Mouse (Mus musculus) central nervous system, embryonic 18 days (tissue): Measurements from ENCODE around the gene Adgrg6. TPM values are rescaled to one million over a fixed set of nuclear protein-coding genes. Genes with fewer than 3 reads are reported as not detected.

ENCODE experiments used
- polyA plus RNA-seq: library from polyadenylated mRNA; depleted of rRNA; stranded (reverse); fragments of >200 nt; gene quantifications from 2 replicates; pipeline ENCODE4 v1.2.3, GENCODE M21; 2012; rRNA removed

Gene Adgrg6
- polyA plus RNA-seq, result 0.93 and 2.1 TPM in 2 replicates

DNA sequence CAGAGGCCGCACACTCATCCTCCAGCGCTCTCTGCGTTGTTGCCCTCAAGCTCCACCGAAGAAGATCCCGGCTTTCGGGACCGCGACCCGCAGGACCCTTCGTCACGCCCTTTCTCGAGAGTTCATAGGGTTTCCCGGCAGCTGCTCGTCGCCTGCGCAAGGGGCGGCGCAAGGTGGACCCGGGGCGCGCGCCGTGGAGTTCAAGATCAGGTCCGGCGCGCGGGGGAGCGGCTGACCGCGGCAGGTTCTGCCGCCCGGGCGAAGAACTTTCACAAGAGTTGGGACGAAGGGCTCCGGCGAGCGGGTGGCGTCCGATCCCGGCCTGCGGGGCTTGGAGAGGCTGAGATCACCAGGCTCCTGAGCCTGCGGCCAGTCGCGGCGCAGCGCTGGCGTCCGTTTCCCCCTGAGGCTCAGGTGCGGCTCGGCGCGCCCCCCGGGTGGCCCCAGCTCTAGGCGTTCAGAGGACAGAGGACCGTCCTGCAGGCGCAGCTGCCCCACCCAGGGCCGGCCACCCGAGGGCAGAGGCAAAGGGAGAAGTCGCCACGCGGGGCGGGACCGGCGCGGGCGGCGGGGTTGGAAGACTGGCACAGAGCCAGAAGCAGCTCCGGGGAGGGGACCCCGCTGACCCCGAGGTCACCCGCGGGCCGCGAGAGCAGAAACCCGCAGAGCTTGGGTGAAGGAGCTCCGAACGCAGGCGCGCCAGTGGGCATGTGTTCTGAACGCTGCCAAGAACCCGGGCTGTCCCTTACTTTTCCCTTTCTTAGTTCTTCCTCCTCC lies at the start of gene Adgrg6:
Gene Adgrg6, minus strand, starts transcription at position 719 of the 777 bp plus-strand sequence.

Other genes starting within 250 kb of the Adgrg6 start
- 138 and 146 TPM in 2 replicates for gene Vta1, start 159.9 kb upstream of the Adgrg6 start, polyA plus RNA-seq
- gene Nmbr, start 159.9 kb upstream of the Adgrg6 start, polyA plus RNA-seq, result 4.1 TPM in 2 replicates
- not detected in 2 replicates for gene Gje1, start 172.6 kb upstream of the Adgrg6 start, polyA plus RNA-seq